Mouse (Mus musculus) heart, adult 2 months (tissue): ENCODE measurements around the gene Arrb2. TPM values are rescaled to one million over a fixed set of nuclear protein-coding genes. Genes with fewer than 3 reads are reported as not detected.
A peak's percentile ranks its signal among the peaks of the same experiment; 100 is the strongest.

Experiments used
- DNase-seq, 2 experiments: peaks; one replicate each; pipeline ENCODE4 v3.0.0; 2021
- H3K27ac ChIP-seq: fragments of 200-600 bp; 2 replicates; pipeline ENCODE4 v1.8.1; 2022
- H3K27me3 ChIP-seq: fragments of 200-500 bp; 2 replicates; pipeline ENCODE4 v1.6.1; 2012; ENCODE audit warnings: mild to moderate bottlenecking, low read length, inconsistent platforms, mixed read lengths; ENCODE audit not compliant: control insufficient read depth, insufficient read depth
- H3K36me3 ChIP-seq: fragments of 200-500 bp; 2 replicates; pipeline ENCODE4 v1.6.1; 2012; ENCODE audit warnings: low read length, inconsistent platforms; ENCODE audit not compliant: control insufficient read depth, insufficient read depth
- H3K4me1 ChIP-seq: fragments of 200-500 bp; 2 replicates; pipeline ENCODE4 v1.6.1; 2011; ENCODE audit warnings: low read length; ENCODE audit not compliant: control insufficient read depth, insufficient read depth
- H3K4me3 ChIP-seq: fragments of 200-600 bp; 2 replicates; pipeline ENCODE4 v1.8.1; 2022
- H3K79me2 ChIP-seq: fragments of 200-500 bp; replicated peaks from 2 replicates; pipeline ENCODE4 v1.6.1; 2012; ENCODE audit warnings: mild to moderate bottlenecking, inconsistent platforms, low read length, moderate library complexity, mixed read lengths; ENCODE audit not compliant: control insufficient read depth, insufficient read depth
- H3K9ac ChIP-seq: fragments of 200-500 bp; 2 replicates; pipeline ENCODE4 v1.6.1; 2012; ENCODE audit warnings: low read depth, mild to moderate bottlenecking, control low read depth, inconsistent platforms, low read length, mixed read lengths
- CTCF ChIP-seq: fragments of 200-600 bp; IDR thresholded peaks from 2 replicates; pipeline ENCODE4 v1.8.1; 2022; ENCODE audit warnings: antibody characterized with exemption, mild to moderate bottlenecking, moderate library complexity
- EP300 ChIP-seq: fragments of 200-500 bp; IDR thresholded peaks from 2 replicates; pipeline ENCODE4 v1.6.1; 2011; ENCODE audit warnings: low read depth, low read length, control low read depth; ENCODE audit not compliant: insufficient read depth
- POLR2A ChIP-seq: fragments of 200-500 bp; IDR thresholded peaks from 2 replicates; pipeline ENCODE4 v1.6.1; 2011; ENCODE audit warnings: mild to moderate bottlenecking, low read depth, low read length, control low read depth; ENCODE audit not compliant: insufficient read depth
- whole genome bisulfite sequencing: fragments of 180-500 bp; shearing (Covaris S2); methylation state at CpG from one replicate; pipeline ENCODE4 v1.1.7; 2018; 5-methylcytosine and 5-hydroxymethylcytosine counted together
- intact Hi-C: fragments of 180-260 bp; cut with DNase I; formaldehyde crosslinking; loops from one replicate; pipeline ENCODE4 v1.15.1; 2025
- polyA plus RNA-seq: library from polyadenylated mRNA; depleted of rRNA; stranded (reverse); fragments of >200 nt; gene quantifications from 2 replicates; pipeline ENCODE4 v1.2.3, GENCODE M21; 2012
- total RNA-seq, 2 experiments: library from RNA; stranded (reverse); gene quantifications; 2 replicates each; pipeline ENCODE4 v1.2.3; 2021

Gene Arrb2
- total and polyA plus RNA-seq, 3 experiments = 10.2 to 27.6 (median 10.8) TPM

DNA sequence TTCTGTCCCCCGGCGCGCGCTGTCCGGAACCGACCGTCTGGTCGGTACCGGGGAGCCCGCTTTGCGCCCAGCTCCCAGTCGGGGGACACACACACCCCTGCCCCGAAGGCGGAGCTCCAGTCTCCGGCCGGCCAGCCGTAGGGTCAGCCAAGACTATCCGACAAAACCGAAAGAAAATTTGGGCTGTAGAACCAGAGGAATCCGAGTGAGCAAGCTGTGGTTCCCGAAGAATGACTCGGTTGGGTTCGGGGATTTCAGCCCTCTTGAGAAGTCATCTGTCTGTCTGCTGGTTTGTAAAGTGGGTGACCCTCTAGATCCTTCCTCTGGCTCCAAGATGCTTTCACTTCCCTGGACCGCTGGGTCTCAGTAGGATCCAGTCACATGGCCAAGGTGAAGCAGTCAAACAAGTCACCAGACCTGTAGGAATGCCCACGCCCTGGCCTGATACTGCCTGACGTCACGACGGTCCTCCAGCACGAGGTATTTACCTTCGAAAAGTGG is 27.2 kb downstream of the Arrb2 start, which contains the start of gene Cxcl16:
Gene Cxcl16, minus strand, starts transcription at position 384 of the 501 bp plus-strand sequence.
- no peaks in the 10 kb centered on the region for H3K36me3 ChIP-seq
- DNase-seq = peak; percentile 83
- no peaks in the 10 kb centered on the region for H3K27me3 ChIP-seq
- H3K4me1 ChIP-seq = peaks cover 4% of the 10 kb centered on the region
- WGBS = 3% methylated on average over 30 of the region's 30 CpGs
- peak within 1 kb of the TSS; percentile 84 for H3K27ac ChIP-seq
- H3K9ac ChIP-seq = peak within 1 kb of the TSS; percentile 79
- H3K79me2 ChIP-seq = no peaks in the 10 kb centered on the region
- H3K4me3 ChIP-seq = peak within 1 kb of the TSS; percentile 67
- intact Hi-C loops = loop anchor here (10.0 kb wide), 1 partner anchor 145 kb away; no protein-coding TSS in a partner anchor
- TF ChIP-seq EP300 = no peak
- TF ChIP-seq CTCF = no peak
- peak; percentile 46; the same call in 1 of the 2 replicates for TF ChIP-seq POLR2A

DNA sequence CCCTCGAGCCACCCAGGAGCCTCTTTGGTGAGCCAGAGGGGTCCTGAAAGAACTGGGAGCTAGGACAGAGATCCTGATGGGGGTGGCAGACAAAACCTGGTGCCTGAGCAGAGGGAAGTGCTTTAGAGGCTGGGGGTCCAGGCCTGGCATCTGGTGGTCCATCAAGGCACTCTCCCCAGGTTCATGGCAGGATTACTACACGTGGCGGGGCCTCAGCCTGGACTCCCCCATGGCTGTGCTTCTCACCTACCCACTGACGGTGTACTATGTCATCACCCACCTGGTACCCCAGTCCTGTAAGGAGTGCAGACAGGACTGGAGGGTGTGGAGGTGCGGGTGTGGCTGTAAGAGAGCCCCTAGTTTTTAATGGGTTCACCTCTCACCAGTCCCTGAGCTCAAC is 31.5 kb downstream of the Arrb2 start:
- intact Hi-C loops = no loop called here
- Histone ChIP-seq H3K9ac (no peak overlapping the region), H3K27me3 (no peaks in the 10 kb centered on the region), H3K4me1 (peaks cover 4% of the 10 kb centered on the region), H3K4me3 (no peak overlapping the region), H3K36me3 (peaks cover 3% of the 10 kb centered on the region), H3K79me2 (no peaks in the 10 kb centered on the region), H3K27ac (no peak overlapping the region)
- TF ChIP-seq EP300 = no peak
- TF ChIP-seq POLR2A = no peak
- TF ChIP-seq CTCF = no peak
- DNase-seq = no peak
- 84% methylated on average over 5 of the region's 5 CpGs for WGBS

DNA sequence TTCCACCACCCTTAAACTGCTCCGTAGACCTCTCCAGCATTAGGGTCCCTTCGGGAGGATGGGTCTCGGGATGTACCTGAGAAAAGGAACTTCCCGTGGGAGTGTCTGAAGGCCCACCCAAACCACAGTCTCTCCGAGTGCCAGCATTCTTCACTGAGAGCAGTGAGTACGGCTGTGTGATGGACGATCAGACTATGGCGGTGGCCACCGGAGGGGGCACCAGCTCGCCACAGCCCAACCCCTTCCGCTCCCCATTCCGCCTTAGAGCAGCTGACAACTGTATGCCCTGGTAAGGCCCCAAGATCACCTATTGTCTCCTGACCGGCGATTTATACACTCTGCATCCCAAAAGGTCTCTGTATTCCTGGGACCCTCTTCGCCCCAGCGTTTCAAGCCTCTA is 32.8 kb downstream of the Arrb2 start:
- Histone ChIP-seq H3K27ac (no peak overlapping the region; the same call in 1 of the 2 replicates), H3K4me3 (no peak overlapping the region)
- WGBS = 40% methylated on average over 16 of the region's 16 CpGs

DNA sequence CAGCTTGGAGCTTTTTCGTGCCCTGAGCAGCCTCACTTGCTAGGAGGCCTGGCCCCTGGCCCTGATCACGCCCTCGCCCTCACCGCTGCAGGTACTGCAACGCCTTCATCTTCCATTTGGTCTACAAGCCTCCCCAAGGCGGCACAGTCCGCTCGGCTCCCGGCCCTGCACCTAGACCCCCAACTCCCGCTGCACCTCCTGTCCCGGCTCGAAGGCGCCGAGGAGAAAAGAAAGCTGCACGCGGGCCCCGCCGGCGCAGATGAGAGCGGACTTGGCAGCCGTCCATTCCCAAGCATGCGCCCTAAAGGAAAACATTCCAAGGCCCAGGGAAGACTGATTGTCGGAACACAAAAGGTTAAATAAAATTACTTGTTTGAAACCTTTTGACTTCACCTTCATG is 33.4 kb downstream of the Arrb2 start:
- H3K36me3 ChIP-seq = peaks cover 3% of the 10 kb centered on the region
- H3K4me3 ChIP-seq = peak overlapping the region; percentile 8; the same call in 1 of the 2 replicates
- TF ChIP-seq CTCF = no peak
- TF ChIP-seq POLR2A = no peak
- no peak for TF ChIP-seq EP300
- DNase-seq = peak; percentile 43 to 60
- peak overlapping the region; percentile 50; the same call in 1 of the 2 replicates for H3K9ac ChIP-seq
- peaks cover 6% of the 10 kb centered on the region for H3K4me1 ChIP-seq
- no peaks in the 10 kb centered on the region for H3K79me2 ChIP-seq
- H3K27me3 ChIP-seq = no peaks in the 10 kb centered on the region
- intact Hi-C loops = no loop called here
- 11% methylated on average over 23 of the region's 23 CpGs for WGBS
- H3K27ac ChIP-seq = no peak overlapping the region; the same call in 1 of the 2 replicates

More for the DNA sequence above, 32.8 kb downstream of the Arrb2 start:
- Histone ChIP-seq H3K79me2 (no peaks in the 10 kb centered on the region), H3K27me3 (no peaks in the 10 kb centered on the region), H3K4me1 (peaks cover 6% of the 10 kb centered on the region), H3K9ac (no peak overlapping the region), H3K36me3 (peaks cover 3% of the 10 kb centered on the region)
- no peak for DNase-seq
- no peak for TF ChIP-seq EP300
- intact Hi-C loops = no loop called here

DNA sequence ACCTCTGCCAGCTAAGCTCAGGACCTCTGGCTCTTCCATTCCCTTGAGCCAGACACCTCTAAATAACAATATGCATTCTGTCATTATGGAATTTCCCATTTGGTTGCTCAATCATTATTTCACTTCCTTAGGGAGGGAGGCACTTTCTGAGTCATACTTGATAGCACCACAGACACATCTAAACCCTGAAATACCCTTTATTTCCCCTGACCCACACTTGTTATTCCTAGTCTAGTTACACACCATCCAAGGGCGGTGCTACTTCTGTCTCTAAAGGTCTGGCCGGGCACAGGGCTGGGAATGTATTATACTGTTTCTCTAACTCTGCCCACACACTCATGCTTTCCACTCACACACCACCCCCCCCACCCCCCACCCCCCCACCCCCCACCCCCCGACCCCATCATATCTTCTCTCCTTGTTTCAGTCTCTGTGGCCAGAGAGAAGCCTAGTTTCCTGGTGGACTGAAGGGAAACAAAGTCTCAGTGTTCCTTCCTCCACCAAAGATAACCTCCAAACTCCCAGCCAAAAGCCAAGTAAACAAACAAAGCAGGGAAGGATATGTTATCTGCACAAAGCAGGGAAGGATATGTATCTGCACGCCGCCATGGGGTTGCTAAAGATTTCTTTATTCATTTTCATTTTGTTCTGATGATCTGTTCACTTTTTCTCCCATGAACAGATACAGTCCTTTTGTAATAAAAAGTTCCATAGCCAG is 35.6 kb downstream of the Arrb2 start:
- Histone ChIP-seq H3K4me3 (no peak overlapping the region), H3K27me3 (no peaks in the 10 kb centered on the region), H3K27ac (peak overlapping the region; percentile 81), H3K79me2 (no peaks in the 10 kb centered on the region), H3K4me1 (peaks cover 6% of the 10 kb centered on the region), H3K9ac (no peak overlapping the region), H3K36me3 (peaks cover 3% of the 10 kb centered on the region)
- intact Hi-C loops = no loop called here
- 33% methylated on average over 5 of the region's 5 CpGs for WGBS
- DNase-seq = peak in 1 of 2 experiments; percentile 24
- TF ChIP-seq POLR2A (no peak), CTCF (no peak), EP300 (no peak)

DNA sequence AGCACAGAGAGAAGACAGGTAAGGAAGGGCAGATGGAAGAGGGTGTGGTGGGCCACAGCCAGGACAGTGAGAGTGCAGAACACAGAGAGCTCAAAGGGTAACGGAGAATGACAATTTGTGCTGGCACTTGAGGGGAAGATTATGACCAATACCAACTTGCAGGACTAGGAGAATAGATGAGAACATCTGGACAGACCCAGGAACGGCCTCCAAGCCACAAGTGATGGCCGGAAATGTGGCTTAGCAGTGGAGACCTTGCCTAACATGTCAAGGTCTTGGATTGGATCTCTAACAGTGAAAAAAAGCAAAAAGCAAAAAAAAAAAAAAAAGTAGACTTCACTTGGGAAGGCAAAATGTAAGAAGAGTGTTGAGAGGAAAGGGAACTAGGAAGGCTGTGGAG is 37.3 kb downstream of the Arrb2 start:
- WGBS = 80% methylated on average over 3 of the region's 3 CpGs
- peak overlapping the region; percentile 81 for H3K27ac ChIP-seq
- H3K4me1 ChIP-seq = peaks cover 6% of the 10 kb centered on the region
- DNase-seq = no peak
- H3K9ac ChIP-seq = no peak overlapping the region
- peaks cover 3% of the 10 kb centered on the region for H3K36me3 ChIP-seq
- intact Hi-C loops = no loop called here
- H3K79me2 ChIP-seq = no peaks in the 10 kb centered on the region
- H3K4me3 ChIP-seq = no peak overlapping the region
- no peaks in the 10 kb centered on the region for H3K27me3 ChIP-seq
- no peak for TF ChIP-seq POLR2A
